Mouse (Mus musculus): ENCODE measurements around the gene Cyb561d1. TPM values are rescaled to one million over a fixed set of nuclear protein-coding genes. Genes with fewer than 3 reads are reported as not detected.

The Cyb561d1 gene
- 5.7 TPM in 2 replicates for polyA plus RNA-seq (2021; fragmentation: Nextera tagmentation)
- long read RNA-seq, experiment 1, full-length matches to known transcripts, result 54 of 71 reads
- long read RNA-seq, experiment 1, partial matches to known transcripts, result 1 of 71 reads
- long read RNA-seq, experiment 1, other reads (novel, unspliced or antisense), result 16 of 71 reads
- long read RNA-seq, experiment 2, full-length matches to known transcripts, result 4 of 10 reads
- long read RNA-seq, experiment 2, partial matches to known transcripts, result 0 of 10 reads
- long read RNA-seq, experiment 2, other reads (novel, unspliced or antisense), result 6 of 10 reads

GRCm38 (mm10) chr3:108200329-108201323 is at the start of gene Cyb561d1:
Gene Cyb561d1 (minus strand): TSS chr3:108201212.

GRCm38 (mm10) chr3:108226558-108227350 is 25.7 kb upstream of the Cyb561d1 start, which contains the start of gene Sypl2:
Gene Sypl2 (minus strand): TSS chr3:108226648.

GRCm38 (mm10) chr3:108210771-108211139 is 9.7 kb upstream of the Cyb561d1 start, which contains the start of gene Atxn7l2:
Gene Atxn7l2 (minus strand): TSS chr3:108210934.

GRCm38 (mm10) chr3:108186098-108187047 is 14.6 kb downstream of the Cyb561d1 start, which contains the start of gene Amigo1:
Gene Amigo1 (plus strand): TSS chr3:108186335.

GRCm38 (mm10) chr3:108154656-108155055 is 46.4 kb downstream of the Cyb561d1 start, which contains the start of gene Gpr61:
Gene Gpr61 (minus strand): TSS chr3:108154882.

Other genes starting within 250 kb of the Cyb561d1 start
- not detected in 2 replicates for gene Gstm3, start 231.9 kb downstream of the Cyb561d1 start, polyA plus RNA-seq (2021; fragmentation: Nextera tagmentation)
- 4.3 and 5.4 TPM in 2 replicates for gene Gstm2, start 214.8 kb downstream of the Cyb561d1 start, polyA plus RNA-seq (2021; fragmentation: Nextera tagmentation)
- 444 and 459 TPM in 2 replicates for gene Gstm1, start 183.2 kb downstream of the Cyb561d1 start, polyA plus RNA-seq (2021; fragmentation: Nextera tagmentation)
- gene Gstm4, start 156.3 kb downstream of the Cyb561d1 start, polyA plus RNA-seq (2021; fragmentation: Nextera tagmentation), result 17.6 and 19.8 TPM in 2 replicates
- gene Ampd2, start 114.6 kb downstream of the Cyb561d1 start, polyA plus RNA-seq (2021; fragmentation: Nextera tagmentation), result 19.0 and 24.4 TPM in 2 replicates
- gene Gnat2, start 108.4 kb downstream of the Cyb561d1 start, polyA plus RNA-seq (2021; fragmentation: Nextera tagmentation), result 0.16 TPM in 1 of 2 replicates, not detected in the other
- gene Gnai3, start 55.1 kb downstream of the Cyb561d1 start, polyA plus RNA-seq (2021; fragmentation: Nextera tagmentation), result 15.2 and 20.7 TPM in 2 replicates
- 4.2 and 6.9 TPM in 2 replicates for gene Gpr61, start 46.3 kb downstream of the Cyb561d1 start, polyA plus RNA-seq (2021; fragmentation: Nextera tagmentation)
- gene Amigo1, start 14.9 kb downstream of the Cyb561d1 start, polyA plus RNA-seq (2021; fragmentation: Nextera tagmentation), result 7.0 and 28.0 TPM in 2 replicates
- gene Atxn7l2, start 9.7 kb upstream of the Cyb561d1 start, polyA plus RNA-seq (2021; fragmentation: Nextera tagmentation), result 4.3 and 6.9 TPM in 2 replicates
- 0.49 and 2.2 TPM in 2 replicates for gene Sypl2, start 25.4 kb upstream of the Cyb561d1 start, polyA plus RNA-seq (2021; fragmentation: Nextera tagmentation)
- 203 and 256 TPM in 2 replicates for gene Psma5, start 55.7 kb upstream of the Cyb561d1 start, polyA plus RNA-seq (2021; fragmentation: Nextera tagmentation)
- 27.4 and 83.4 TPM in 2 replicates for gene Sort1, start 82.9 kb upstream of the Cyb561d1 start, polyA plus RNA-seq (2021; fragmentation: Nextera tagmentation)
- 0.21 TPM in 1 of 2 replicates, not detected in the other for gene Mybphl, start 163.7 kb upstream of the Cyb561d1 start, polyA plus RNA-seq (2021; fragmentation: Nextera tagmentation)
- gene Psrc1, start 182.6 kb upstream of the Cyb561d1 start, polyA plus RNA-seq (2021; fragmentation: Nextera tagmentation), result 6.6 and 8.6 TPM in 2 replicates
- 25.5 and 26.9 TPM in 2 replicates for gene Celsr2, start 214.3 kb upstream of the Cyb561d1 start, polyA plus RNA-seq (2021; fragmentation: Nextera tagmentation)
- 171 and 174 TPM in 2 replicates for gene Sars, start 244.0 kb upstream of the Cyb561d1 start, polyA plus RNA-seq (2021; fragmentation: Nextera tagmentation)